Mouse (Mus musculus): Measurements from ENCODE around the gene Rbm12. TPM values are rescaled to one million over a fixed set of nuclear protein-coding genes. Genes with fewer than 3 reads are reported as not detected.

The Rbm12 gene
- total and polyA plus RNA-seq, 2 experiments from 2014 or later, result 19.4 to 31.6 TPM

DNA sequence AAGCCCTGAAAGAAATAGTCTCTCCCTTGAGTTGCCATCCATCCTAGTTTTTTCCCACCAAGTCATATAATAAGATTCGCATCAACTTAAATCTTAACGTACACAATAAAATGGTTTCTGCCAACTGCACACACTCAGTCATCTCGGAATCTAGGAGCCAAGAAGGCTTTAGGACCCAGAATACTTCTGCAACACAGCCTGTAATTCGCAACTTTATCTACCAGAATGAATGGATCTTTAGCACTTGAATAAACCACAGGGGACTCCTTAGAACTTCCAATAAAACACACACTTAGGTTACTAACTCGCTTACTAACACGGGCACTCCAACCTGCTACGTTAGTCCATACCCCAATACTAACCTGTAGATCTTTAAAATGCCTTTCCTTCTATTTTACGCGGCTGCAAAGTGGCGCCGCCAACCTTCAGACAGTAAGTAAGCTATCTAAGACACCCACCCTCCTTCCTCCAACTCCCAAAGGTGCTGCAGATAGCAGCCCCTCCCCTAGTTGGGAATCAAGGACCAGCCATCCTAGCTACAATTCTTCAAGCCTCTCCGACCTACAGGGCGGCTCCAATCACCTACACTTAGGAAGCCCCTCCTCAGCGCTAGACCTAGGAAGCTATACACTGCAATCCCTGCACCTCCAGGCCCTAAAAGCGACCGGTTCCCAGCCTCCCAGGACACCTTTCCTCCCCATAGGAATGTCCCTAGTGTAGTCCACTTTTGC is 986 bp downstream of the Rbm12 start:
- Histone ChIP-seq H3K4me1 (ENCODE audit: insufficient read depth) (peaks cover 8% of the 10 kb centered on the region), H3K36me3 (ENCODE audit: insufficient read depth) (no peaks in the 10 kb centered on the region), H3K27ac (ENCODE audit: low read depth, low read length) (peak overlapping the region; percentile 93), H3K4me3 (ENCODE audit: low read depth, low read length) (peak overlapping the region; percentile 99), H3K9ac (peak overlapping the region; percentile 99), H3K4me2 (ENCODE audit: low read depth) (peak overlapping the region; percentile 54), H3K27me3 (ENCODE audit: insufficient read depth, low read length) (no peaks in the 10 kb centered on the region), H3K9me3 (ENCODE audit: low read length) (no peaks in the 10 kb centered on the region)
- under 1% methylated on average over 16 of the region's 16 CpGs for WGBS
- ATAC-seq (peak; percentile 70), DNase-seq (peak; percentile 54)
- TF ChIP-seq CTCF (IDR thresholded peaks at IDR 0.05; ENCODE audit: low read depth), result no peak

- Histone ChIP-seq H3K4me1 (ENCODE audit: insufficient read depth) (no peaks in the 10 kb centered on the region), H3K27ac (ENCODE audit: low read depth, low read length) (no peak overlapping the region), H3K36me3 (ENCODE audit: insufficient read depth) (peaks cover 17% of the 10 kb centered on the region), H3K4me2 (ENCODE audit: low read depth) (no peak overlapping the region), H3K27me3 (ENCODE audit: insufficient read depth, low read length) (no peaks in the 10 kb centered on the region), H3K9me3 (ENCODE audit: low read length) (no peaks in the 10 kb centered on the region), H3K9ac (no peak overlapping the region), H3K4me3 (ENCODE audit: low read depth, low read length) (no peak overlapping the region)
- no peak for ATAC-seq
- no peak for DNase-seq
- 66% methylated on average over 5 of the region's 5 CpGs for WGBS
- TF ChIP-seq CTCF (IDR thresholded peaks at IDR 0.05; ENCODE audit: low read depth), result no peak
These were observed 19.9 kb downstream of the Rbm12 start for GRCm38 (mm10) chr2:156091926-156092325.

GRCm38 (mm10) chr2:156089799-156090198 is 22.0 kb downstream of the Rbm12 start:
- Histone ChIP-seq H3K4me3 (ENCODE audit: low read depth, low read length) (no peak overlapping the region), H3K4me2 (ENCODE audit: low read depth) (no peak overlapping the region), H3K36me3 (ENCODE audit: insufficient read depth) (no peaks in the 10 kb centered on the region), H3K4me1 (ENCODE audit: insufficient read depth) (no peaks in the 10 kb centered on the region), H3K27me3 (ENCODE audit: insufficient read depth, low read length) (no peaks in the 10 kb centered on the region), H3K9me3 (ENCODE audit: low read length) (no peaks in the 10 kb centered on the region), H3K9ac (no peak overlapping the region), H3K27ac (ENCODE audit: low read depth, low read length) (0 out of 2 replicates have a peak overlapping the region, but pooled peaks have one; percentile 35)
- 24% methylated on average over 1 of the region's 1 CpGs for WGBS
- ATAC-seq (peak; percentile 47; the same call in 1 of the 2 replicates), DNase-seq (no peak)
- no peak for TF ChIP-seq CTCF (IDR thresholded peaks at IDR 0.05; ENCODE audit: low read depth)

DNA sequence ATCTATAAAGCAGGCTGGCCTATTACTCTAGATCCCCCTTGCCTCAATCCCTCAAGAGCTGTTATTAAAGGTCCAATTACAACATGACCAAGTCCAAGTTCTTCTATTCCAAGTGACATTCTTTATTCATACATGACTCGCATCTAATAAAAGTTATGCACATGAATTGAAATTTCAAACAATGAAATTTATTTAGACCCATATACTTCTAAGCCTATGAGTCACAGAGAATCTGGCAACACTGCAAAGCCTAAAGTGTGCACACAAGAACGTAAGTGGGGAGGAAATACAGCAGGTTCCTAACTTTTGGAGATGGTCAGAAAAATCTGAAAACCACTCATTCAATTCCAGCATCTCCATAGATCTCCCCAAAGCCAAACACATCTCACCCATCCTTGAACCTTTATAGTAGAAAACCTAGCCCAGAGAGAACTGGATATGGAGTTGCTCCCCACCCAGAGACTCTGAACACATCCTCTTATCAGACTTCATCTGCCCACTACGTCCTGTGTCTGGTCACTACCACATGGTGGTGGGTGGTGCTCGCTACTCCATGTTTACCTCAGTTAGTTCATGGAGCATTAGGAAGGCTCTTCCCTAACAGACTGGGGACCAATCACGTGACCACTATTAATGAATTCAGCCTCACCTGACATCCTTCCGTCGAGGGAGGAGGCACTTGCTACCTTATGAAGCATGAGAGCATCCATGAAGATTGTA is 24.2 kb downstream of the Rbm12 start:
- ATAC-seq, result no peak

GRCm38 (mm10) chr2:156084541-156084940 is 27.2 kb downstream of the Rbm12 start:
- peaks cover 3% of the 10 kb centered on the region; the same call in 1 of the 2 replicates for H3K4me1 ChIP-seq (ENCODE audit: insufficient read depth)
- H3K36me3 ChIP-seq (ENCODE audit: insufficient read depth), result no peaks in the 10 kb centered on the region
- H3K27ac ChIP-seq (ENCODE audit: low read depth, low read length), result no peak overlapping the region
- no peaks in the 10 kb centered on the region for H3K9me3 ChIP-seq (ENCODE audit: low read length)
- ATAC-seq (no peak), DNase-seq (no peak)
- H3K27me3 ChIP-seq (ENCODE audit: insufficient read depth, low read length), result no peaks in the 10 kb centered on the region
- H3K4me3 ChIP-seq (ENCODE audit: low read depth, low read length), result no peak overlapping the region
- no peak overlapping the region for H3K9ac ChIP-seq
- TF ChIP-seq CTCF (IDR thresholded peaks at IDR 0.05; ENCODE audit: low read depth), result no peak
- WGBS, result 85% methylated on average over 3 of the region's 3 CpGs
- H3K4me2 ChIP-seq (ENCODE audit: low read depth), result no peak overlapping the region

More for the DNA sequence above, 24.2 kb downstream of the Rbm12 start:
- 90% methylated on average over 7 of the region's 7 CpGs for WGBS
- Histone ChIP-seq H3K9me3 (ENCODE audit: low read length) (no peaks in the 10 kb centered on the region), H3K27me3 (ENCODE audit: insufficient read depth, low read length) (no peaks in the 10 kb centered on the region), H3K4me3 (ENCODE audit: low read depth, low read length) (no peak overlapping the region), H3K4me1 (ENCODE audit: insufficient read depth) (peaks cover under 1% of the 10 kb centered on the region; the same call in 1 of the 2 replicates), H3K36me3 (ENCODE audit: insufficient read depth) (no peaks in the 10 kb centered on the region), H3K27ac (ENCODE audit: low read depth, low read length) (no peak overlapping the region), H3K4me2 (ENCODE audit: low read depth) (no peak overlapping the region), H3K9ac (no peak overlapping the region)
- no peak for DNase-seq
- TF ChIP-seq CTCF (IDR thresholded peaks at IDR 0.05; ENCODE audit: low read depth), result no peak

DNA sequence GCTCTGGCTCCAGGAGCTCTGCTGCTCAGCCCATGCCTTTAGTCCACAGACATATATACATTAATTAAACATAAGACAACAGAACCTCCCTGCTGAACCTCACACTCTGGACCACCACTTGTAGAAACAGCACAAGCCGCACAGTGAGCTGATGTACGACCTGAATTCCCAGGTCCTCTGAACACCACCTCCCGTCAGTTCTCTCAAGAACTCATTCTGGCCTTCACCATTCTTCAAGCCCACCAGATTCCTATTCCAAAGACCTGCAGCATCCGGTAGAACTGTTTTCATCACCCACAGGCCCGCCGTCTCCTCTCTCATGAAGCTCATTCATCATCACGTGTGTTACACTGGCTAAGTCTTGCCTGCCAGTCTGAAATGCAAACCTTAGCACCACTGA is 31.4 kb downstream of the Rbm12 start:
- Histone ChIP-seq H3K27ac (ENCODE audit: low read depth, low read length) (no peak overlapping the region), H3K4me3 (ENCODE audit: low read depth, low read length) (no peak overlapping the region), H3K36me3 (ENCODE audit: insufficient read depth) (peaks cover 37% of the 10 kb centered on the region), H3K9me3 (ENCODE audit: low read length) (no peaks in the 10 kb centered on the region), H3K9ac (no peak overlapping the region), H3K4me1 (ENCODE audit: insufficient read depth) (peaks cover 3% of the 10 kb centered on the region; the same call in 1 of the 2 replicates), H3K27me3 (ENCODE audit: insufficient read depth, low read length) (no peaks in the 10 kb centered on the region), H3K4me2 (ENCODE audit: low read depth) (no peak overlapping the region)
- DNase-seq, result no peak
- 85% methylated on average over 7 of the region's 7 CpGs for WGBS
- no peak for ATAC-seq
- TF ChIP-seq CTCF (IDR thresholded peaks at IDR 0.05; ENCODE audit: low read depth), result no peak

GRCm38 (mm10) chr2:156079674-156080073 is 32.1 kb downstream of the Rbm12 start:
- no peak overlapping the region for H3K9ac ChIP-seq
- ATAC-seq (no peak), DNase-seq (no peak)
- H3K4me3 ChIP-seq (ENCODE audit: low read depth, low read length), result no peak overlapping the region
- TF ChIP-seq CTCF (IDR thresholded peaks at IDR 0.05; ENCODE audit: low read depth), result no peak
- no peak overlapping the region for H3K27ac ChIP-seq (ENCODE audit: low read depth, low read length)
- H3K27me3 ChIP-seq (ENCODE audit: insufficient read depth, low read length), result no peaks in the 10 kb centered on the region
- 49% methylated on average over 4 of the region's 4 CpGs for WGBS
- H3K4me2 ChIP-seq (ENCODE audit: low read depth), result no peak overlapping the region
- H3K36me3 ChIP-seq (ENCODE audit: insufficient read depth), result peaks cover 44% of the 10 kb centered on the region
- peaks cover 3% of the 10 kb centered on the region; the same call in 1 of the 2 replicates for H3K4me1 ChIP-seq (ENCODE audit: insufficient read depth)
- no peaks in the 10 kb centered on the region for H3K9me3 ChIP-seq (ENCODE audit: low read length)

Measured in forebrain, postnatal 0 days (tissue).